Mouse (Mus musculus) heart, postnatal 0 days (tissue): ENCODE measurements around the gene Gng5. TPM values are rescaled to one million over a fixed set of nuclear protein-coding genes. Genes with fewer than 3 reads are reported as not detected.

ENCODE experiments used
- ATAC-seq: fragments of 200-750 bp; cut with Nextera tagmentation; 2 replicates; pipeline ENCODE4 v1.8.0; 2017; ENCODE audit warnings: low read depth, moderate number of reproducible peaks, moderate library complexity; ENCODE audit not compliant: insufficient read depth
- DNase-seq: peaks from one replicate; pipeline ENCODE4 v3.0.0-alpha.2; 2016; ENCODE audit warnings: low spot score
- H3K27ac ChIP-seq: fragments of 300-500 bp; sonication (generic); 2 replicates; pipeline ENCODE4 v1.5.1; 2014; ENCODE audit warnings: low read depth, mild to moderate bottlenecking
- H3K27me3 ChIP-seq: fragments of 300-500 bp; sonication (generic); 2 replicates; pipeline ENCODE4 v1.6.1; 2014; ENCODE audit warnings: low read length, mixed read lengths; ENCODE audit not compliant: control insufficient read depth, insufficient read depth
- H3K36me3 ChIP-seq: fragments of 300-500 bp; sonication (generic); replicated peaks from 2 replicates; pipeline ENCODE4 v1.6.1; 2014; ENCODE audit warnings: low read length, mixed read lengths; ENCODE audit not compliant: control insufficient read depth, insufficient read depth
- H3K4me1 ChIP-seq: fragments of 300-500 bp; sonication (generic); 2 replicates; pipeline ENCODE4 v1.6.1; 2014; ENCODE audit warnings: antibody characterized with exemption; ENCODE audit not compliant: control insufficient read depth, insufficient read depth
- H3K4me2 ChIP-seq: fragments of 300-500 bp; sonication (generic); 2 replicates; pipeline ENCODE4 v1.6.1; 2014; ENCODE audit warnings: low read depth, mild to moderate bottlenecking, low read length, moderate library complexity
- H3K4me3 ChIP-seq: fragments of 300-500 bp; sonication (generic); 2 replicates; pipeline ENCODE4 v1.5.1; 2014; ENCODE audit warnings: low read depth, low read length
- H3K9ac ChIP-seq: fragments of 300-500 bp; sonication (generic); replicated peaks from 2 replicates; pipeline ENCODE4 v1.6.1; 2014; ENCODE audit warnings: low read depth, low read length, mixed read lengths
- H3K9me3 ChIP-seq: fragments of 300-500 bp; sonication (generic); replicated peaks from 2 replicates; pipeline ENCODE4 v1.6.1; 2016; ENCODE audit warnings: low read length; ENCODE audit not compliant: control insufficient read depth
- CTCF ChIP-seq: IDR thresholded peaks from 2 replicates; pipeline ENCODE4 v1.5.1; 2016; ENCODE audit warnings: antibody characterized with exemption, control low read depth, low read depth
- EP300 ChIP-seq: IDR thresholded peaks from 2 replicates; pipeline ENCODE4 v1.6.1; 2016; ENCODE audit warnings: antibody characterized with exemption, low read depth
- WGBS: fragments of 180-500 bp; shearing (Covaris S2); extraction: QIAGEN DNeasy Blood & Tissue Kit; methylation state at CpG from one replicate; pipeline ENCODE4 v1.1.7; 2014; 5-methylcytosine and 5-hydroxymethylcytosine counted together
- polyA plus RNA-seq: library from polyadenylated mRNA; unstranded; fragments of >200 nt; fragmentation: Nextera tagmentation; extraction: Ambion mirVana; gene quantifications from 2 replicates; pipeline ENCODE4 v1.2.1, GENCODE M21; 2015
- total RNA-seq: library from RNA; depleted of rRNA; stranded (reverse); fragments of >200 nt; gene quantifications from 2 replicates; pipeline ENCODE4 v1.2.3, GENCODE M21; 2014; ENCODE audit warnings: low replicate concordance

Gng5 gene
- total and polyA plus RNA-seq, 2 experiments from 2014 or later = 380 to 1,164 TPM

- 77% methylated on average over 4 of the region's 4 CpGs for WGBS
- Histone ChIP-seq H3K36me3 (no peaks in the 10 kb centered on the region), H3K4me3 (no peak overlapping the region), H3K9me3 (no peaks in the 10 kb centered on the region), H3K4me2 (no peak overlapping the region), H3K27ac (no peak overlapping the region), H3K27me3 (no peaks in the 10 kb centered on the region), H3K4me1 (no peaks in the 10 kb centered on the region), H3K9ac (no peak overlapping the region)
- no peak for ATAC-seq
- TF ChIP-seq EP300 (no peak), CTCF (no peak)
- DNase-seq = no peak
These were observed 26.9 kb upstream of the Gng5 start for GRCm38 (mm10) chr3:146472657-146473056.

GRCm38 (mm10) chr3:146473741-146474140 is 25.9 kb upstream of the Gng5 start:
- Histone ChIP-seq H3K4me1 (no peaks in the 10 kb centered on the region), H3K27ac (no peak overlapping the region), H3K9ac (no peak overlapping the region), H3K27me3 (no peaks in the 10 kb centered on the region), H3K36me3 (no peaks in the 10 kb centered on the region), H3K9me3 (no peaks in the 10 kb centered on the region), H3K4me2 (no peak overlapping the region), H3K4me3 (no peak overlapping the region)
- TF ChIP-seq CTCF (no peak), EP300 (no peak)
- no peak for DNase-seq
- ATAC-seq = no peak

DNA sequence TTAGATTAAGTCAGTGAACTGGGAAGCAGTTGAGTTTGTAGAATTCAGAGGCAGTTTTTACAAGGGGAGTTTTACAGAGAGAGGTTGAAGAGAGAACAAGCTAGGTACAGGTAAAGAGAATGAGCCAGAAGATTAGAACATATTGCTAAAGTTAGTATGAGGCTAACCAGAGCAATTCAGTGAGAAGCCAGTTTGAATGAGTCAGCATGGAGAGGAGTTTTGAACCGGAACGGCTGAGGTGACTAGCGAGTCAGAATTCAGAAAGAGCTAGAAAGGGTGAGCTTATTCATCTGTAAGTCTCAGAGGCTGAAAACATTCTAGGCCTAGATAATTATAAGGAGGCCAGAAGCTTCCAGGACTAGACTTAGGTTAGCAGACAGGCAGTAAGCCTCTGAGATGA is 25.2 kb upstream of the Gng5 start:
- ATAC-seq (no peak), DNase-seq (no peak)
- Histone ChIP-seq H3K36me3 (no peaks in the 10 kb centered on the region), H3K27ac (no peak overlapping the region), H3K4me1 (no peaks in the 10 kb centered on the region), H3K4me3 (no peak overlapping the region), H3K4me2 (no peak overlapping the region), H3K9ac (no peak overlapping the region), H3K27me3 (no peaks in the 10 kb centered on the region), H3K9me3 (no peaks in the 10 kb centered on the region)
- 83% methylated on average over 3 of the region's 3 CpGs for WGBS
- TF ChIP-seq CTCF (no peak), EP300 (no peak)

DNA sequence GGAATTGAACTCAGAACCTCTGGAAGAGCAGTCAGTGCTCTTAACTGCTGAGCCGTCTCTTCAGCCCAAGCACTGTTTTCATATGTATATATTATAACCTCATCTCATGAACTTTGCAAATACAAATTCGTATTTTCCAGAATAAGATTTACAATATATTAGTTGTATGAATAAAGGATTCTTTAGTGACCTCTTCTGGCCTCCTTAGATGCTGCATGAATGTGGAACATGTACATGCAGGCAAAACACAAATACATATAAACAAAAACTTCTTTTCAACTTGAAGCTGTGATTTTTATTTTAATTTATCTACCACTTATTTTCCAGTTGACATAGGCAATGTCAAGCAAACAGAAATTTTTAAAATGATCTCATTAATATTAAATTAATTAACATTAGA is 17.6 kb upstream of the Gng5 start:
- TF ChIP-seq CTCF (peak; percentile 28), EP300 (no peak)
- no peaks in the 10 kb centered on the region for H3K36me3 ChIP-seq
- no peak overlapping the region for H3K9ac ChIP-seq
- 56% methylated on average over 2 of the region's 2 CpGs for WGBS
- H3K4me1 ChIP-seq = no peaks in the 10 kb centered on the region
- ATAC-seq (no peak), DNase-seq (no peak)
- no peak overlapping the region for H3K4me2 ChIP-seq
- H3K27ac ChIP-seq = no peak overlapping the region
- no peaks in the 10 kb centered on the region for H3K27me3 ChIP-seq
- H3K9me3 ChIP-seq = no peaks in the 10 kb centered on the region
- H3K4me3 ChIP-seq = no peak overlapping the region

- H3K27ac ChIP-seq = no peak overlapping the region
- no peak overlapping the region for H3K4me2 ChIP-seq
- no peaks in the 10 kb centered on the region for H3K9me3 ChIP-seq
- DNase-seq (no peak), ATAC-seq (no peak)
- no peaks in the 10 kb centered on the region for H3K4me1 ChIP-seq
- 75% methylated on average over 4 of the region's 4 CpGs for WGBS
- no peaks in the 10 kb centered on the region for H3K27me3 ChIP-seq
- no peak overlapping the region for H3K4me3 ChIP-seq
- no peaks in the 10 kb centered on the region for H3K36me3 ChIP-seq
- TF ChIP-seq EP300 = no peak
- H3K9ac ChIP-seq = no peak overlapping the region
These were observed 13.1 kb upstream of the Gng5 start for GRCm38 (mm10) chr3:146486464-146486863.

DNA sequence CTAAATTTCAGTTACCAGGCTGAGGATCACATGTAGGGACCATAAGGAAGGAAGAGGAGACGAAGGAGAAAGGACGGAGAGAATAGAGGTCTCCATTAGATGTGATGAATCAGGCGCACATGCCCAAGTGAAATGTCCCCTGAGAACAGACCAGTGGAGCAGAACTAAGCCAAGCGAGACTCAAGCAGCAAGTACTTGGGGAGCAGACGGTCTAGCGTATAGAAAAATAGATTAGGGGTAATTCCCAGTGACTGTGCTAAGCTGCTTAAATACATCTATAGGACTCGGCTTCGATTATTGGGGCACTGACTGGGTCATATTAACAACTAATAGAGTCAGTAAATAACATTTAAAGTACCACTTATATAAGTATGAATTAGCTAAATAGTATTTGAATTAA is 4.7 kb upstream of the Gng5 start:
- Histone ChIP-seq H3K4me3 (no peak overlapping the region), H3K9ac (no peak overlapping the region), H3K27me3 (no peaks in the 10 kb centered on the region), H3K4me2 (no peak overlapping the region), H3K9me3 (no peaks in the 10 kb centered on the region), H3K36me3 (no peaks in the 10 kb centered on the region), H3K4me1 (no peaks in the 10 kb centered on the region), H3K27ac (no peak overlapping the region)
- TF ChIP-seq CTCF = no peak
- TF ChIP-seq EP300 = no peak
- DNase-seq (no peak), ATAC-seq (no peak)
- WGBS = 87% methylated on average over 8 of the region's 8 CpGs
